Comparison of ENCODE assay signal across 20 mouse cellular contexts in genomic region chr2:173755433-173756144, GRCm38 (mm10). TPM values are rescaled to one million over a fixed set of nuclear protein-coding genes. Genes with fewer than 3 reads are reported as not detected.
A peak's percentile ranks its signal among the peaks of the same experiment; 100 is the strongest.
DNase-seq lines count a peak whose midpoint lies in the region; ATAC-seq and TF ChIP-seq lines count a peak whose summit lies in the region.
"Had no signal": no experiment of that assay in that cellular context is flagged by ENCODE, and none has a peak within 500 bp of the region (broad histone marks: within the 10 kb centered on the region; RNA-seq: fewer than 3 reads in every experiment).

No protein-coding gene starts in this region.

- intact Hi-C loops in gastrocnemius, adult 2 months (cut with DNase I), result no loop called here
- intact Hi-C loops in gastrocnemius, postnatal 36 days (cut with DNase I), result no loop called here

- no peaks in the 10 kb centered on the region for H3K27me3 ChIP-seq in embryonic facial prominence, embryonic 14.5 days (replicated peaks; ENCODE audit: control insufficient read depth, insufficient read depth, low read length)
- H3K27me3 ChIP-seq in hindbrain, embryonic 11.5 days (ENCODE audit: control insufficient read depth, insufficient read depth, low read length), result no peaks in the 10 kb centered on the region
- no peaks in the 10 kb centered on the region for H3K27me3 ChIP-seq in midbrain, embryonic 14.5 days (ENCODE audit: control insufficient read depth, insufficient read depth, low read length)
- H3K27me3 ChIP-seq: embryonic facial prominence, embryonic 13.5 days; heart, embryonic 15.5 days; limb, embryonic 15.5 days had no signal

- DNase-seq in gastrocnemius, adult 2 months, result no peak
- DNase-seq in gastrocnemius, postnatal 36 days, result no peak
- DNase-seq in embryonic facial prominence, embryonic 14.5 days (ENCODE audit: low spot score), result no peak
- DNase-seq in hindbrain, embryonic 11.5 days (ENCODE audit: low spot score), result peak; percentile 26
- DNase-seq in midbrain, embryonic 14.5 days, result peak; percentile 31
- no peak for DNase-seq in layer of hippocampus, adult 18-20 months (ENCODE audit: low spot score in 2 of 2)
- no peak for DNase-seq in gastrocnemius, postnatal 4 days (ENCODE audit: low spot score in 2 of 2)
- no peak for DNase-seq in testis, postnatal 10 days (ENCODE audit: low spot score)
- DNase-seq: adrenal gland, adult 2 months; cerebellum, postnatal 10 days; kidney, postnatal 4 days; lung, adult 2 months; right cerebral cortex, adult 18-20 months had no signal

- H3K4me3 ChIP-seq in gastrocnemius, adult 2 months, result no peak overlapping the region
- no peak overlapping the region for H3K4me3 ChIP-seq in embryonic facial prominence, embryonic 14.5 days (ENCODE audit: low read depth, low read length)
- H3K4me3 ChIP-seq in hindbrain, embryonic 11.5 days (ENCODE audit: low read depth, low read length), result no peak overlapping the region
- no peak overlapping the region for H3K4me3 ChIP-seq in midbrain, embryonic 14.5 days (replicated peaks; ENCODE audit: low read depth, low read length)
- H3K4me3 ChIP-seq: embryonic facial prominence, embryonic 13.5 days; heart, embryonic 15.5 days; limb, embryonic 15.5 days had no signal

- H3K36me3 ChIP-seq in embryonic facial prominence, embryonic 14.5 days (ENCODE audit: control insufficient read depth, insufficient read depth, low read length), result no peaks in the 10 kb centered on the region
- H3K36me3 ChIP-seq in hindbrain, embryonic 11.5 days (ENCODE audit: control insufficient read depth, insufficient read depth, low read length), result no peaks in the 10 kb centered on the region
- no peaks in the 10 kb centered on the region for H3K36me3 ChIP-seq in midbrain, embryonic 14.5 days (ENCODE audit: control insufficient read depth, insufficient read depth, low read length)
- H3K36me3 ChIP-seq: heart, embryonic 15.5 days; limb, embryonic 15.5 days had no signal

- peak overlapping the region; percentile 66 for H3K27ac ChIP-seq in gastrocnemius, adult 2 months
- 0 out of 2 replicates have a peak overlapping the region, but pooled peaks have one; percentile 21 for H3K27ac ChIP-seq in embryonic facial prominence, embryonic 14.5 days (replicated peaks; ENCODE audit: low read depth, low read length)
- peak overlapping the region; percentile 65 for H3K27ac ChIP-seq in hindbrain, embryonic 11.5 days (ENCODE audit: low read depth, low read length)
- peak overlapping the region; percentile 56 for H3K27ac ChIP-seq in midbrain, embryonic 14.5 days (replicated peaks; ENCODE audit: low read depth, low read length)
- H3K27ac ChIP-seq: embryonic facial prominence, embryonic 13.5 days; heart, embryonic 15.5 days; limb, embryonic 15.5 days; stomach, postnatal 0 days had no signal

- no peak overlapping the region for H3K4me2 ChIP-seq in embryonic facial prominence, embryonic 14.5 days (ENCODE audit: low read depth, low read length)
- H3K4me2 ChIP-seq in hindbrain, embryonic 11.5 days (replicated peaks; ENCODE audit: low read depth, low read length), result no peak overlapping the region
- H3K4me2 ChIP-seq in midbrain, embryonic 14.5 days (ENCODE audit: low read length), result no peak overlapping the region
- H3K4me2 ChIP-seq: embryonic facial prominence, embryonic 13.5 days; heart, embryonic 15.5 days; limb, embryonic 15.5 days had no signal

- no peaks in the 10 kb centered on the region for H3K4me1 ChIP-seq in embryonic facial prominence, embryonic 14.5 days (ENCODE audit: control insufficient read depth, insufficient read depth, low read length)
- H3K4me1 ChIP-seq in hindbrain, embryonic 11.5 days (replicated peaks; ENCODE audit: control insufficient read depth, insufficient read depth, low read length), result peaks cover 19% of the 10 kb centered on the region
- H3K4me1 ChIP-seq in midbrain, embryonic 14.5 days (ENCODE audit: control insufficient read depth, insufficient read depth, low read length), result peaks cover 22% of the 10 kb centered on the region

- H3K9ac ChIP-seq in embryonic facial prominence, embryonic 14.5 days (ENCODE audit: low read depth, low read length), result no peak overlapping the region
- no peak overlapping the region for H3K9ac ChIP-seq in hindbrain, embryonic 11.5 days (ENCODE audit: low read depth, low read length)
- H3K9ac ChIP-seq in midbrain, embryonic 14.5 days (replicated peaks; ENCODE audit: low read length), result no peak overlapping the region
- H3K9ac ChIP-seq: embryonic facial prominence, embryonic 13.5 days; heart, embryonic 15.5 days; limb, embryonic 15.5 days had no signal

- peak; percentile 77 for ATAC-seq in embryonic facial prominence, embryonic 14.5 days (ENCODE audit: low read depth)
- peak; percentile 70; the same call in 1 of the 2 replicates for ATAC-seq in hindbrain, embryonic 11.5 days (ENCODE audit: low FRiP score)
- ATAC-seq in midbrain, embryonic 14.5 days (ENCODE audit: low FRiP score, low TSS enrichment), result no peak

- 63% methylated on average over 8 of the region's 8 CpGs for WGBS in embryonic facial prominence, embryonic 14.5 days
- 49% methylated on average over 8 of the region's 8 CpGs for WGBS in hindbrain, embryonic 11.5 days
- WGBS in midbrain, embryonic 14.5 days, result 20% methylated on average over 8 of the region's 8 CpGs

- H3K9me3 ChIP-seq in embryonic facial prominence, embryonic 14.5 days (ENCODE audit: control insufficient read depth, low read length), result no peaks in the 10 kb centered on the region
- H3K9me3 ChIP-seq in hindbrain, embryonic 11.5 days (ENCODE audit: control insufficient read depth, low read length), result no peaks in the 10 kb centered on the region
- no peaks in the 10 kb centered on the region for H3K9me3 ChIP-seq in midbrain, embryonic 14.5 days (ENCODE audit: control insufficient read depth, low read length)
- H3K9me3 ChIP-seq: embryonic facial prominence, embryonic 13.5 days; heart, embryonic 15.5 days; limb, embryonic 15.5 days had no signal

- no peak for TF ChIP-seq CTCF in gastrocnemius, adult 2 months (IDR thresholded peaks at IDR 0.05)

RNA-seq across cellular contexts. Expression of gene Vapb, which starts 18.3 kb away (rescaled TPM):
- total RNA-seq in gastrocnemius, adult 2 months (2021), result 100 to 1,000 TPM; 159 to 160 TPM
- total RNA-seq in gastrocnemius, postnatal 36 days (2021), result 100 to 1,000 TPM; 137 to 148 TPM
- polyA plus RNA-seq in embryonic facial prominence, embryonic 14.5 days (2014; fragmentation: Nextera tagmentation; extraction: Ambion mirVana), result 12.9 and 15.4 TPM in 2 replicates
- polyA plus RNA-seq in hindbrain, embryonic 11.5 days (2014; fragmentation: Nextera tagmentation; extraction: Ambion mirVana), result 16.1 and 18.1 TPM in 2 replicates
- 14.8 and 24.3 TPM in 2 replicates for polyA plus RNA-seq in midbrain, embryonic 14.5 days (2014; fragmentation: Nextera tagmentation; extraction: Ambion mirVana)
- 100 to 1,000 TPM; 116 to 127 TPM for total RNA-seq in layer of hippocampus, adult 18-20 months (2021)
- total RNA-seq in gastrocnemius, postnatal 4 days (2021), result 100 to 1,000 TPM; 117 to 122 TPM

RNA-seq across cellular contexts. Expression of gene 1700010B08Rik, which starts 36.4 kb away (rescaled TPM):
- total RNA-seq in gastrocnemius, adult 2 months (2021), result not detected
- total RNA-seq in gastrocnemius, postnatal 36 days (2021), result not detected
- polyA plus RNA-seq in embryonic facial prominence, embryonic 14.5 days (2014; fragmentation: Nextera tagmentation; extraction: Ambion mirVana), result not detected in 2 replicates
- not detected in 2 replicates for polyA plus RNA-seq in hindbrain, embryonic 11.5 days (2014; fragmentation: Nextera tagmentation; extraction: Ambion mirVana)
- not detected in 2 replicates for polyA plus RNA-seq in midbrain, embryonic 14.5 days (2014; fragmentation: Nextera tagmentation; extraction: Ambion mirVana)
- total RNA-seq in layer of hippocampus, adult 18-20 months (2021), result not detected
- not detected for total RNA-seq in gastrocnemius, postnatal 4 days (2021)
- total RNA-seq: adrenal gland, adult 2 months; megakaryocyte progenitor cell, adult 5-6 weeks had no signal
- polyA plus RNA-seq: adrenal gland, adult 2 months; embryonic facial prominence, embryonic 13.5 days; frontal cortex, adult 2 months; heart, embryonic 15.5 days; limb, embryonic 15.5 days; lung, adult 2 months; spleen, adult 2 months; stomach, postnatal 0 days had no signal

Comparison
In these comparisons a context has a peak if more than half of its experiments do, and no peak if none do; other contexts are left out.
1. DNase-seq: peak in hindbrain, embryonic 11.5 days (single experiment) and midbrain, embryonic 14.5 days (single experiment); none in gastrocnemius, adult 2 months (single experiment), gastrocnemius, postnatal 36 days (0 of 2), embryonic facial prominence, embryonic 14.5 days (single experiment), layer of hippocampus, adult 18-20 months (0 of 2), gastrocnemius, postnatal 4 days (0 of 2) and testis, postnatal 10 days (single experiment).
2. Peak in every context shown above with its lines, with median percentiles within 50 percentile points of each other: H3K27ac ChIP-seq.